Mouse (Mus musculus): ENCODE data around the gene Pax9.

Pax9 gene

DNA sequence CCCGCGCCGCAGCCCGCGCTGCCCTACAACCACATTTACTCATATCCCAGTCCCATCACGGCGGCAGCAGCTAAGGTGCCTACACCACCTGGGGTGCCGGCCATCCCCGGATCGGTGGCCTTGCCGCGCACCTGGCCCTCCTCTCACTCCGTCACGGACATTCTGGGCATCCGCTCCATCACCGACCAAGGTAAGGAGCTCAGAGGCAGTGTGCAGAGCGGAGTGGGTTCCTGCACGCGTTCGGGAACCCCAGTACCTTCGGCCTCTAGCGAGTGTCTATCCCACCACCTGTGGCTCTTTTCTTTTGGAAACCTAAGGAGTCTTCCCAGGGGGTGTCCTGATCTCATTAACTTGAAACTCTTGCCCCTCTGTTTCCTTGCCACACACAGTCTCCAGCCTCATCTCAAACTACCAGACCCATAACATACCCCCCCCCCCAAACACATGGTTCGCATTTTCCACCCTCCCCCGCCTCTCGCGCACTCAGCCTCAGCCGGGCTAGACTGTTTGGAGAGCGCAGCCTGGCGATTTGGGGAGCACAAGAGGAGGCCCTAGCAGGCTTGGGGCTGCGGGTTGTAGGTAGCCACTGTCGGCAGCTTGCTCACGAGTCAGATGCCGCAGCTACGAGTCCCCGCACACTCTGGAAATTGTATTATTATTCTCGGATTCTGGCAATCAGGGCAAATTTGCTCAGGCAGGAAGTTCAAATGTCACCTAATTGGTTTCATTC is 5.6 kb downstream of the Pax9 start:
- no peak for DNase-seq (ENCODE audit: low spot score in 2 of 2)

DNA sequence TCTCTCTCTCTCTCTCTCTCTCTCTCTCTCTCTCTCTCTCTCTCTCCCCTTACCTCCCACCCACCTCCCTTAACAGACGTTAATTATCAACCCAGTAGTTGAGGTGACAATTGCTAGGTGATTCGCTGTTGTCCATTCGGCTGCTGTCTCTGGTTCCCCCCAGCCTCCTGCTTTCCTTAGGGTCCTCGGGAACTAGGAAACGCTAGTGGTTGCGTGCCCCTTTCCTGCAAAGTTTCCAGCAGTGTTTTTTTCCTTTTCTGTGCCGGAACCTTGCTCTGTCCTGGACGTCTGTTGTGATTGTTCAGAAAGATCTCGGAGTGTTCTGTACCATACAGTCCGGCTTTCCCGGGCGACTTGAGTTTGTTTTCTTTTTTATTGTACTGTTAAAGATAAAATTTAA is 6.2 kb downstream of the Pax9 start:
- no peak for DNase-seq (ENCODE audit: low spot score in 2 of 2)

DNA sequence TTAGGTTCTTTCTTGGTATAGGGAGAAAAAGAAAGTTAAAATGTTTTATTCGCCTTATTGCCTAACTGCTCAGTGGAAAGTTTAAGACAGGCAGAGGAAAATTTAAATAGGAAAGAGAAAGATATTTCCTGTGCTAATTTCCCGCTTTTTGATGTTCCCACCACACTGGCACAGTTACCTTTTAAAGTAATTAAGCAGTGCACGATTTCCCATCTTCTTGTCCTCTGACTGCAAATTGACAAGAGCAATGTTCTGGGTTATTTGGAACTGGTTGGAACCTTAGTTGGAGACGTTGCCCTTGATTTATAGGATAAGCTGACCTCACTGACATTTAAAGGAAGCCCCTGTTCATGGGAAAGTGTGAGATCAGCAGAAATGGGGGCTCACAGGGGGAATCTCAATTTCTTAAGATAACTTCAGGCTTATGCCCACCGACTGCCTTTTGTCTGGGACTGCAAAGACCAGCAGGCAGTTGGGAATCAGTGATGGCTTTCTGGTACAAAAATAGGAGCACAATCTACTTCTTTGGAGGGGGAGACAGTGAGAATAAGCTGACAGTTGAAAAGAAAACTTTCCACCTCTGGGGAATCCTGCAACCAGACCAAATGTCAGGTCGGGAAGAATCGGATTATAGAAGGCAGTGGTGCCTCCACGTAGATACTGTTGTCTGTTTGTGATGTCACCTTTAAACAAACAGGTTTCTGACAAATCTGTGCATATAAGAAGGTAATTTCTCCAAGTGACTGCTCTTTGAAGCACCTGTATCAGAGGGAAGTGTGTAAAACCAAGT is 6.8 kb downstream of the Pax9 start:
- DNase-seq (ENCODE audit: low spot score in 2 of 2) = no peak

DNA sequence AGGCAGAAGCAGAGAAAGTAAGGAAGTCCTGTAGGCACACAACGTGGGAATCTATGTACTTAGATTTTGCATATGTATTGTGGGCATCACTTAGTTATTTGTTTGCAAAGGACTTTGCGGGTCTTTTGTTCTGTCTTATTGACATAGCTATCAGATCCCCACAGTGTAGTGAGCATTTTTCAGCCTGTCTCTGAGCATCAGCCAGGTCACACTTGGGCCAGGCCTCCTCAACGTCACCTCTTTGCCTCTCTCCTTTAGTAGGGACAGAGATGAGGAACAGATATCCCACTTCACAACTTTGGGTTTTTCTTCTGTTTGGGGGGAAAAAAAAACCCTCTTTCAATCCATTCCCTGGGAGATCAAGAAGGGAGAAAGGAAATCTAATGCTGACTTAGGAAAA is 7.8 kb downstream of the Pax9 start:
- DNase-seq (ENCODE audit: low spot score in 2 of 2) = no peak

DNA sequence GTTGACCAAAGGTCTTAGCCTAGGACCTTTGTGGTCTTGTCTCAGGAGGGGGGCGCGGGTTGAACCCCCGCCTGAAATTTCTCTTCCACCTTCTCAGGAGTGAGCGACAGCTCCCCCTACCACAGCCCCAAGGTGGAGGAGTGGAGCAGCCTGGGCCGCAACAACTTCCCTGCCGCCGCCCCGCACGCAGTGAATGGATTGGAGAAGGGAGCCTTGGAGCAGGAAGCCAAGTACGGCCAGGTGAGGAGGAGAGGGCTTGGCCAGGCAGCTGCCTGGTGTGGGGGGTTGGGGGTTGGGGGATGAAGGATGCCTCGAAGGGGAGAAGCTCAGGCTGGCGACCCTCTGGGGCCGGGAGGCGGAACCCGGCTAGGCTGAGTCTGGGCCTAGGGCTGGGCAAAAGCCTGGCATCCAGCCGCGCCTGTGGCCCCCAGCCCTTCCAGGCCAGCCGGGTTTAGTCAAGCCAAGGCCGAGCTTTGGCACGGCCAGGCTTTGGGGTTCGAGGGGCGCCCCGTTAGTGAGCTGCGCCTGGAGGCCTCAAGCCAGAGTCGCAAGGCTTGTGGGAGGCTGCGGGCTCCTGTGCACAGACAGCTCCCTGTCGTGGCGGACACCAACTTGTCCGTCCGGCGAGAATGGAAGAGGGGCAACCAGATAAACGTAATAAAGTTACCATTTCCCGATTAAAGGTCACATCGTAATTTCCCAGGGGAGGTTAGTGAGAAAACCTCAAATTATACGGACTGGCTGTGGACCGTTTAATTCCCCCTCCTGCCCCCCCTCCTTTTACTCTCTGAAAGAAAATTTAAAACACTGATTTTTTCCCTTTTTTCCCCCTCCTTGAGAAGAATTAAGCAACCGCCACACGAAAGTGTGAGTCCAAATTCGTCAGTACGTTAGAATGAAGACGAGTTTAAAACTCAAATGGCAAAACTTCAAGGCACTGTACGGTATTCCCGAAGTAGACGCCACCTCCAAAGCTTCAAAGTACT is 8.6 kb downstream of the Pax9 start:
- no peak for DNase-seq (ENCODE audit: low spot score in 2 of 2)

DNA sequence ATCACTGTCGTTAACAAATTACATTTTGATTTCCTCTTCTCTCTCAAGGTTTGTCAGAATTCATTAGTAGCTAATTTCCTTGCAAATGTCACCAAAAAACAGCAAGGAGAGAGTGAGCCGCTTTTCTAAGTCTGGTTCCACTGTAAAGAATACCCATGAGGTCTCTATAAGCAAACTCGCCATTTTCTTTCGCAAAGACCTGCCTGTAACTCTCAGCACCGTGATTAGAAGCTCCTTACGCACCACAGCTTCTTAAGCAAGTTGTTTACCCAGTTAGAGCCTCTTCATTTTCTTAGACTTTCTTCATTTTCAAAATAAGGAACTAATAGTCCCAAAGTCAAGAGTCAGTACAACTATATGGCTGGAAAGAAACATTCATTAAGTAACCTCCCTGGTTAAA is 9.4 kb downstream of the Pax9 start:
- no peak for DNase-seq (ENCODE audit: low spot score in 2 of 2)

DNA sequence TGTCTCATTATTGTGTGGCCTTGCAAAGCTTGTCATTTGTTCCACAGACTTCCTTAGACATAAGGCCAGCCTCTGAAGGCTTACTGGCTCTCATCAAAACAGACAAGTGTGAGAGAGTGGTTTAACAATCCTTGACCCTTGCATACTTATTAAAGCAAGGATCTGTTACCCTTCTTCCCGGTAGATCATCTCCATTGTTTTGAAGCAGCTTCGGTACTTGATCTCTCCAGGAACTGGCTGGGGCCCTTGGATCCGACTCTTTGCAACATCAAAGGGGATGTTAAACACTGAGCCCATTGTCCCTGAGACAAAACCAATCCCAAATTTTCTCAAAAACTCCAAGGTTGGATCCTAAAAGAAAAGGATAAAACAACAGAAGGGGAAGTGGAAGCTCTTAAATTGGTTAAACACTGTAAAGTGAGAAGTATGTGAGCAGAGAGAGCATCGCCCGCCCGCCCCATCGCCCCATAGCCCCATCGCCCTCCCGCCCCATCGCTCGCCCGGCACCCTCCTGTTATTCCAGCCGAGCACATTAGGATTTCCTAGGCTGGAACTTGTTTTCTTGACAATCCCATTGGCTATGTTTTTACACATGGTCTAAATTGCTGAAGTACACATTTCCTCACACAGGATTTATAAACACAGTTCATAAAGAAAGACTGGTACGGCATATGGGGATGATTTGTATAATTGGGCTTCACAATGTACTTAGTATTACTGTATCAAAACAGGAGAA is 26.6 kb downstream of the Pax9 start:
- DNase-seq (ENCODE audit: low spot score in 2 of 2) = no peak

DNA sequence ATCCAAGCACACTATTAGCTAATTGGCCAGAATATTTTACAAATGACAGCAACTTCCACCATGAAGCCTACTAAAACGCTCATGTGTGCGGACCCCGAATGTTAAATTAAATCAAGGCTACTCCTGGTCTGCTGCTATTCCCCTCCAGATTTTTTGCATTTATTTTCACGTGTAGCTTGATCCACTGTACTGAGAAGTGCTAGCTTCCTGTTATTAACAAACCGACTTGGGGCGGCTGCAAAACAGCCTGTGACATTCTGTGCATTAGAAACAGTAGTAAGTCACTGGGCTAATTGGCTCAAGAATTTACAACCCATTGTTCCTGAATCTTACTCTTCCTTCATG is 27.1 kb downstream of the Pax9 start:
- DNase-seq (ENCODE audit: low spot score in 2 of 2) = no peak

DNA sequence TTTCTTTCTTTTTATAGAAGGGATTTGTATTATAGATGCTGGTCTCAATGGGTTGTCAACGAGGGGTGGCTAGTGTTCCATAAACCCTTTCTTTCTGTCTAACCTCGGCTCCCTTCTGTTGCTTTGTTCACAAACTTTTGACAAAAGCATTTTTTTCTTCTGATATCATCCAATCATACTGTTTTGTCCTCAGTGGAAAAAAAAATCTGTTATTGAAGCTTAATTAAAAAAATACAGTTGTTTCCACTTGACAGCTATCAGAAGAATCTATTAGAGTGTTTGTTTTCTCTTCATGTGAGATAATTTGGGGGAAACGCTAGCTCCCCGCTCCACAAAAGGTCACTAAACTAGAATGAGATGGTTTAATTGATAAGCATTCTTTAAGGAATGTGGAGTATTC is 36.1 kb downstream of the Pax9 start:
- no peak for DNase-seq (ENCODE audit: low spot score in 2 of 2)

DNA sequence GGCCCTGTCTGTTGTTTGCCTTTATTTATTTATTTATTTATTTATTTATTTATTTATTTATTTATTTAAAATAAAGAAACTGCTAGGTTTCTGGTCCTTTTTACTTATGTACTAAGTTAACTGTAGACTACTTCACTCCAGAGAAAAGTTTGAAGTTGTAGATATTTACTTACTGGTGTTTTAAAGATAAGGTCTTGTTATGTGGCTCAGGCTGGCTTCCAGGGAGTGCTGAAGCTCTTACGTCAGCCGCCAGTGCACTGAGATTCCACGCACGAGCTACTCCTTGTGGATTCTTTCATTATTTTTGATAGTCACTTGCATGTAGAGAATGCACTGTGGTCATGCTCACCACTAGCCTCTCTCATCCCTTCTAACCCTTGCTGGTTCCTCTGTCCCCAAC is 45.5 kb downstream of the Pax9 start:
- no peak for DNase-seq (ENCODE audit: low spot score in 2 of 2)

All from natural killer cell, adult 2 months (primary cell).